Mouse (Mus musculus) neural tube, embryonic 11.5 days (tissue): ENCODE data around the gene Unc13a. TPM values are rescaled to one million over a fixed set of nuclear protein-coding genes. Genes with fewer than 3 reads are reported as not detected.
A peak's percentile ranks its signal among the peaks of the same experiment; 100 is the strongest.

Experiments
- ATAC-seq: fragments of 200-750 bp; cut with Nextera tagmentation; 2 replicates; pipeline ENCODE4 v1.8.0; 2017; ENCODE audit warnings: moderate number of reproducible peaks, mild to moderate bottlenecking, moderate TSS enrichment, moderate library complexity; ENCODE audit not compliant: insufficient read depth, low FRiP score, low TSS enrichment
- DNase-seq: peaks from one replicate; pipeline ENCODE4 v3.0.0-alpha.2; 2015; ENCODE audit warnings: low spot score
- H3K27ac ChIP-seq: fragments of 300-500 bp; sonication (generic); 2 replicates; pipeline ENCODE4 v1.5.1; 2014; ENCODE audit warnings: low read depth, mild to moderate bottlenecking, low read length
- H3K27me3 ChIP-seq: fragments of 300-500 bp; sonication (generic); 2 replicates; pipeline ENCODE4 v1.6.1; 2014; ENCODE audit warnings: mild to moderate bottlenecking, low read length, mixed read lengths; ENCODE audit not compliant: control insufficient read depth, insufficient read depth
- H3K36me3 ChIP-seq: fragments of 300-500 bp; sonication (generic); 2 replicates; pipeline ENCODE4 v1.6.1; 2014; ENCODE audit warnings: mild to moderate bottlenecking, low read length, moderate library complexity, mixed read lengths; ENCODE audit not compliant: control insufficient read depth, insufficient read depth
- H3K4me1 ChIP-seq: fragments of 300-500 bp; sonication (generic); 2 replicates; pipeline ENCODE4 v1.6.1; 2014; ENCODE audit warnings: low read length, mixed read lengths; ENCODE audit not compliant: control insufficient read depth, insufficient read depth
- H3K4me2 ChIP-seq: fragments of 300-500 bp; sonication (generic); 2 replicates; pipeline ENCODE4 v1.6.1; 2014; ENCODE audit warnings: low read depth, mild to moderate bottlenecking, moderate library complexity
- H3K4me3 ChIP-seq: fragments of 300-500 bp; sonication (generic); 2 replicates; pipeline ENCODE4 v1.5.1; 2014; ENCODE audit warnings: low read depth, low read length
- H3K9ac ChIP-seq: fragments of 300-500 bp; sonication (generic); 2 replicates; pipeline ENCODE4 v1.6.1; 2014; ENCODE audit warnings: mild to moderate bottlenecking, low read length
- H3K9me3 ChIP-seq: fragments of 300-500 bp; sonication (generic); 2 replicates; pipeline ENCODE4 v1.6.1; 2016; ENCODE audit warnings: low read length; ENCODE audit not compliant: control insufficient read depth
- WGBS: fragments of 180-500 bp; shearing (Covaris S2); extraction: QIAGEN DNeasy Blood & Tissue Kit; methylation state at CpG from one replicate; pipeline ENCODE4 v1.1.7; 2014; 5-methylcytosine and 5-hydroxymethylcytosine counted together
- polyA plus RNA-seq: library from polyadenylated mRNA; unstranded; fragments of >200 nt; fragmentation: Nextera tagmentation; extraction: Ambion mirVana; gene quantifications from 2 replicates; pipeline ENCODE4 v1.2.1, GENCODE M21; 2014

Unc13a gene
- polyA plus RNA-seq, 1 experiment from 2014 or later: 7.7 TPM

- Histone ChIP-seq H3K27me3 (peaks cover 14% of the 10 kb centered on the region), H3K4me3 (peak overlapping the region; percentile 43), H3K9ac (peak overlapping the region; percentile 62), H3K27ac (no peak overlapping the region), H3K4me2 (peak overlapping the region; percentile 85), H3K9me3 (peaks cover 7% of the 10 kb centered on the region), H3K4me1 (peaks cover 9% of the 10 kb centered on the region), H3K36me3 (peaks cover 9% of the 10 kb centered on the region)
- DNase-seq: no peak
- 8% methylated on average over 16 of the region's 16 CpGs for WGBS
- ATAC-seq: no peak
These were observed 43.0 kb downstream of the Unc13a start for GRCm38 (mm10) chr8:71628396-71629095.

- Histone ChIP-seq H3K9me3 (peaks cover under 1% of the 10 kb centered on the region; the same call in 1 of the 2 replicates), H3K36me3 (peaks cover 19% of the 10 kb centered on the region), H3K27me3 (peaks cover 12% of the 10 kb centered on the region), H3K9ac (no peak overlapping the region), H3K4me3 (no peak overlapping the region), H3K27ac (no peak overlapping the region), H3K4me1 (peaks cover 9% of the 10 kb centered on the region), H3K4me2 (no peak overlapping the region)
- ATAC-seq: no peak
- no peak for DNase-seq
- WGBS: 52% methylated on average over 9 of the region's 9 CpGs
These were observed 44.1 kb downstream of the Unc13a start for GRCm38 (mm10) chr8:71627265-71628099.

GRCm38 (mm10) chr8:71626753-71627152 lies 44.8 kb downstream of the Unc13a start:
- no peak overlapping the region for H3K27ac ChIP-seq
- H3K36me3 ChIP-seq: peaks cover 26% of the 10 kb centered on the region
- DNase-seq (no peak), ATAC-seq (no peak)
- 0 out of 2 replicates have a peak, but pooled peaks cover 5% of the 10 kb centered on the region for H3K9me3 ChIP-seq
- H3K27me3 ChIP-seq: peaks cover 9% of the 10 kb centered on the region
- 89% methylated on average over 9 of the region's 9 CpGs for WGBS
- H3K4me3 ChIP-seq: no peak overlapping the region
- peaks cover 9% of the 10 kb centered on the region for H3K4me1 ChIP-seq
- H3K9ac ChIP-seq: no peak overlapping the region
- H3K4me2 ChIP-seq: no peak overlapping the region

- DNase-seq (no peak), ATAC-seq (no peak)
- WGBS: 75% methylated on average over 1 of the region's 1 CpGs
- Histone ChIP-seq H3K27me3 (peaks cover 3% of the 10 kb centered on the region), H3K9me3 (0 out of 2 replicates have a peak, but pooled peaks cover 5% of the 10 kb centered on the region), H3K36me3 (peaks cover 38% of the 10 kb centered on the region), H3K27ac (no peak overlapping the region), H3K4me3 (no peak overlapping the region), H3K4me1 (peaks cover 7% of the 10 kb centered on the region), H3K4me2 (no peak overlapping the region), H3K9ac (no peak overlapping the region)
These were observed 46.5 kb downstream of the Unc13a start for GRCm38 (mm10) chr8:71625088-71625487.

GRCm38 (mm10) chr8:71619786-71620185 lies 51.8 kb downstream of the Unc13a start:
- Histone ChIP-seq H3K4me3 (no peak overlapping the region), H3K27me3 (no peaks in the 10 kb centered on the region), H3K4me2 (no peak overlapping the region), H3K27ac (no peak overlapping the region), H3K9me3 (0 out of 2 replicates have a peak, but pooled peaks cover 5% of the 10 kb centered on the region), H3K4me1 (no peaks in the 10 kb centered on the region), H3K9ac (no peak overlapping the region), H3K36me3 (peaks cover 57% of the 10 kb centered on the region)
- 94% methylated on average over 2 of the region's 2 CpGs for WGBS
- ATAC-seq: no peak
- no peak for DNase-seq

- 66% methylated on average over 4 of the region's 4 CpGs for WGBS
- DNase-seq: no peak
These were observed 58.1 kb downstream of the Unc13a start for GRCm38 (mm10) chr8:71613418-71613817.

GRCm38 (mm10) chr8:71612141-71612540 lies 59.4 kb downstream of the Unc13a start:
- H3K27ac ChIP-seq: no peak overlapping the region
- 0 out of 2 replicates have a peak overlapping the region, but pooled peaks have one; percentile 92 for H3K9ac ChIP-seq
- H3K4me2 ChIP-seq: peak overlapping the region; percentile 79
- H3K27me3 ChIP-seq: no peaks in the 10 kb centered on the region
- H3K36me3 ChIP-seq: peaks cover 9% of the 10 kb centered on the region; the same call in 1 of the 2 replicates
- 58% methylated on average over 5 of the region's 5 CpGs for WGBS
- DNase-seq: no peak
- no peaks in the 10 kb centered on the region for H3K9me3 ChIP-seq
- peaks cover 8% of the 10 kb centered on the region for H3K4me1 ChIP-seq
- peak overlapping the region; percentile 94 for H3K4me3 ChIP-seq
- ATAC-seq: no peak

More at GRCm38 (mm10) chr8:71613418-71613817, 58.1 kb downstream of the Unc13a start:
- Histone ChIP-seq H3K4me2 (no peak overlapping the region), H3K27me3 (no peaks in the 10 kb centered on the region), H3K9ac (no peak overlapping the region), H3K4me3 (no peak overlapping the region), H3K36me3 (peaks cover 15% of the 10 kb centered on the region), H3K27ac (no peak overlapping the region), H3K4me1 (peaks cover 8% of the 10 kb centered on the region), H3K9me3 (no peaks in the 10 kb centered on the region)
- no peak for ATAC-seq

GRCm38 (mm10) chr8:71610822-71611651 lies 60.5 kb downstream of the Unc13a start, which contains the start of gene Colgalt1:
Gene Colgalt1, plus strand, starts transcription at chr8:71610998.
- H3K27ac ChIP-seq: peak within 1 kb of the TSS; percentile 70
- peak; percentile 99 for ATAC-seq
- H3K36me3 ChIP-seq: 0 out of 2 replicates have a peak, but pooled peaks cover 7% of the 10 kb centered on the region
- no peaks in the 10 kb centered on the region for H3K27me3 ChIP-seq
- peak within 1 kb of the TSS; percentile 92 for H3K9ac ChIP-seq
- peak; percentile 98 for DNase-seq
- peak within 1 kb of the TSS; percentile 79 for H3K4me2 ChIP-seq
- under 1% methylated on average over 80 of the region's 82 CpGs for WGBS
- H3K4me1 ChIP-seq: peaks cover 8% of the 10 kb centered on the region
- peak within 1 kb of the TSS; percentile 94 for H3K4me3 ChIP-seq
- H3K9me3 ChIP-seq: no peaks in the 10 kb centered on the region
